Mouse (Mus musculus): ENCODE measurements around the gene Nacc1. TPM values are rescaled to one million over a fixed set of nuclear protein-coding genes. Genes with fewer than 3 reads are reported as not detected.
A peak's percentile ranks its signal among the peaks of the same experiment; 100 is the strongest.
"Not testable (repeated sequence)": the region's sequence is repeated elsewhere in the genome, so short reads cannot be mapped to it uniquely, and the experiment has no call there.

The Nacc1 gene
- polyA plus RNA-seq, 1 experiment from 2014 or later, result 20.8 TPM

GRCm38 (mm10) chr8:84633841-84634584, 53.6 kb downstream of the Nacc1 start:
- 47% methylated on average over 10 of the region's 10 CpGs for WGBS
- peaks cover 40% of the 10 kb centered on the region for H3K4me1 ChIP-seq

GRCm38 (mm10) chr8:84631813-84632212, 55.8 kb downstream of the Nacc1 start:
- Histone ChIP-seq H3K9ac (replicated peaks) (no peak overlapping the region), H3K27me3 (no peaks in the 10 kb centered on the region), H3K27ac (replicated peaks) (no peak overlapping the region), H3K4me1 (peaks cover 32% of the 10 kb centered on the region), H3K9me3 (no peaks in the 10 kb centered on the region), H3K4me3 (no peak overlapping the region), H3K4me2 (replicated peaks) (no peak overlapping the region), H3K36me3 (peaks cover 13% of the 10 kb centered on the region)
- WGBS, result 95% methylated on average over 4 of the region's 4 CpGs
- ATAC-seq (ENCODE audit: low FRiP score, low read depth), result no peak

More at GRCm38 (mm10) chr8:84633841-84634584, 53.6 kb downstream of the Nacc1 start:
- Histone ChIP-seq H3K4me3 (no peak overlapping the region), H3K36me3 (peaks cover 13% of the 10 kb centered on the region), H3K9me3 (no peaks in the 10 kb centered on the region), H3K4me2 (replicated peaks) (no peak overlapping the region), H3K9ac (replicated peaks) (peak overlapping the region; percentile 20; the same call in 1 of the 2 replicates), H3K27me3 (no peaks in the 10 kb centered on the region), H3K27ac (replicated peaks) (peak overlapping the region; percentile 84)
- ATAC-seq (ENCODE audit: low FRiP score, low read depth), result no peak

- ATAC-seq (ENCODE audit: low FRiP score, low read depth), result no peak
- Histone ChIP-seq H3K4me2 (replicated peaks) (no peak overlapping the region), H3K27me3 (no peaks in the 10 kb centered on the region), H3K27ac (replicated peaks) (no peak overlapping the region), H3K4me3 (no peak overlapping the region), H3K36me3 (peaks cover 13% of the 10 kb centered on the region), H3K4me1 (peaks cover 18% of the 10 kb centered on the region), H3K9me3 (no peaks in the 10 kb centered on the region), H3K9ac (replicated peaks) (no peak overlapping the region)
- 87% methylated on average over 4 of the region's 4 CpGs for WGBS
Measured at GRCm38 (mm10) chr8:84630145-84630544, 57.5 kb downstream of the Nacc1 start.

GRCm38 (mm10) chr8:84629586-84629985, 58.1 kb downstream of the Nacc1 start:
- H3K36me3 ChIP-seq, result peaks cover 13% of the 10 kb centered on the region
- H3K9me3 ChIP-seq, result no peaks in the 10 kb centered on the region
- H3K27me3 ChIP-seq, result no peaks in the 10 kb centered on the region
- no peak overlapping the region for H3K4me3 ChIP-seq
- 83% methylated on average over 11 of the region's 11 CpGs for WGBS
- no peak overlapping the region for H3K4me2 ChIP-seq (replicated peaks)
- H3K9ac ChIP-seq (replicated peaks), result no peak overlapping the region
- no peak overlapping the region for H3K27ac ChIP-seq (replicated peaks)
- no peak for ATAC-seq (ENCODE audit: low FRiP score, low read depth)
- peaks cover 12% of the 10 kb centered on the region for H3K4me1 ChIP-seq

- not testable (repeated sequence) for H3K4me3 ChIP-seq; H3K9me3 ChIP-seq; ATAC-seq (ENCODE audit: low FRiP score, low read depth); H3K27ac ChIP-seq (replicated peaks); H3K36me3 ChIP-seq; H3K4me1 ChIP-seq; H3K4me2 ChIP-seq (replicated peaks); H3K9ac ChIP-seq (replicated peaks); H3K27me3 ChIP-seq
- WGBS, result 81% methylated on average over 4 of the region's 4 CpGs
Measured at GRCm38 (mm10) chr8:84623425-84623824, 64.2 kb downstream of the Nacc1 start.

- Histone ChIP-seq H3K27ac (replicated peaks) (no peak overlapping the region), H3K4me1 (peaks cover 9% of the 10 kb centered on the region), H3K36me3 (no peaks in the 10 kb centered on the region), H3K9me3 (no peaks in the 10 kb centered on the region), H3K9ac (replicated peaks) (no peak overlapping the region), H3K4me2 (replicated peaks) (no peak overlapping the region), H3K27me3 (peaks cover 4% of the 10 kb centered on the region; the same call in 1 of the 2 replicates), H3K4me3 (no peak overlapping the region)
- 79% methylated on average over 8 of the region's 8 CpGs for WGBS
- no peak for ATAC-seq (ENCODE audit: low FRiP score, low read depth)
Measured at GRCm38 (mm10) chr8:84621102-84621625, 66.5 kb downstream of the Nacc1 start.

Other genes with a start within 250 kb of the Nacc1 start
- gene Ier2, start 25.0 kb downstream of the Nacc1 start, polyA plus RNA-seq (2016; fragmentation: Nextera tagmentation; extraction: Ambion mirVana), result 47.1 and 47.4 TPM in 2 replicates
- gene Trmt1, start 1.6 kb downstream of the Nacc1 start, polyA plus RNA-seq (2016; fragmentation: Nextera tagmentation; extraction: Ambion mirVana), result 53.6 and 58.8 TPM in 2 replicates
- 3.5 and 5.6 TPM in 2 replicates for gene Lyl1, start 13.6 kb upstream of the Nacc1 start, polyA plus RNA-seq (2016; fragmentation: Nextera tagmentation; extraction: Ambion mirVana)
- gene G430095P16Rik, start 35.1 kb upstream of the Nacc1 start, polyA plus RNA-seq (2016; fragmentation: Nextera tagmentation; extraction: Ambion mirVana), result 2.0 and 2.4 TPM in 2 replicates
- 6.6 and 8.5 TPM in 2 replicates for gene Nfix, start 112.5 kb upstream of the Nacc1 start, polyA plus RNA-seq (2016; fragmentation: Nextera tagmentation; extraction: Ambion mirVana)
- gene Dand5, start 135.0 kb upstream of the Nacc1 start, polyA plus RNA-seq (2016; fragmentation: Nextera tagmentation; extraction: Ambion mirVana), result 5.0 and 6.1 TPM in 2 replicates
- gene Gadd45gip1, start 143.7 kb upstream of the Nacc1 start, polyA plus RNA-seq (2016; fragmentation: Nextera tagmentation; extraction: Ambion mirVana), result 36.1 and 36.6 TPM in 2 replicates
- 104 and 110 TPM in 2 replicates for gene Rad23a, start 152.8 kb upstream of the Nacc1 start, polyA plus RNA-seq (2016; fragmentation: Nextera tagmentation; extraction: Ambion mirVana)
- gene Calr, start 159.1 kb upstream of the Nacc1 start, polyA plus RNA-seq (2016; fragmentation: Nextera tagmentation; extraction: Ambion mirVana), result 640 and 681 TPM in 2 replicates
- 105 and 113 TPM in 2 replicates for gene Farsa, start 169.1 kb upstream of the Nacc1 start, polyA plus RNA-seq (2016; fragmentation: Nextera tagmentation; extraction: Ambion mirVana)
- gene Syce2, start 184.2 kb upstream of the Nacc1 start, polyA plus RNA-seq (2016; fragmentation: Nextera tagmentation; extraction: Ambion mirVana), result 42.1 and 44.9 TPM in 2 replicates
- gene Gcdh, start 206.1 kb upstream of the Nacc1 start, polyA plus RNA-seq (2016; fragmentation: Nextera tagmentation; extraction: Ambion mirVana), result 33.1 and 33.9 TPM in 2 replicates
- 4.3 and 4.5 TPM in 2 replicates for gene Klf1, start 214.1 kb upstream of the Nacc1 start, polyA plus RNA-seq (2016; fragmentation: Nextera tagmentation; extraction: Ambion mirVana)
- 8.9 and 9.4 TPM in 2 replicates for gene Dnase2a, start 220.7 kb upstream of the Nacc1 start, polyA plus RNA-seq (2016; fragmentation: Nextera tagmentation; extraction: Ambion mirVana)
- 29.3 and 34.3 TPM in 2 replicates for gene Mast1, start 249.5 kb upstream of the Nacc1 start, polyA plus RNA-seq (2016; fragmentation: Nextera tagmentation; extraction: Ambion mirVana)